Mouse (Mus musculus) liver, adult 2 months (tissue): ENCODE data around the gene Wasf2.

Experiments
- CTCF ChIP-seq: fragments of 200-500 bp; IDR thresholded peaks from 2 replicates; pipeline ENCODE4 v1.5.1; 2011; ENCODE audit warnings: low read depth, low read length, control low read depth
- POLR2A ChIP-seq: fragments of 200-500 bp; IDR thresholded peaks from 2 replicates; pipeline ENCODE4 v1.6.1; 2011; ENCODE audit warnings: low read length, control low read depth; ENCODE audit not compliant: insufficient read depth; ENCODE audit errors: extremely low read depth

DNA sequence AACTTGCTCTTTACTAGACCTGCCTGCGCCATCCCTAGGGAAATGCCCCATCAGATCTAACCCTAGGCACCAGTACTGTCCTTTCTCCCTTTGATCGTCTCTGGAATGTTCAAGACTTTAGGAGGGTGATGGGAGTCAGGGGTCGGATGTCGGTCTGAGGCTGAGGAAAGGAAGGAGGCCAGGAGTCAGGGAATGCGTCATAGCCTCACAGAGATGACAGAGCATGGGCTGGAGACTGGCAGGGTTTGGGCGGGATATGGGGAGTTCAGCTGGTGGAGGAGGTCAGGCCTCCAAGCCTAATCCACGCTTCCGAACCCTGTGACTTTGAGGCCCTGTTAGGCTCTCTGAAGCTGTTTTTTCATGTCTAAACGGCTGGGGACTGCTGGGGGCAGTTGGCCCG is 83.4 kb downstream of the Wasf2 start:
- no peak for TF ChIP-seq POLR2A
- no peak for TF ChIP-seq CTCF
